In the genomic region with DNA sequence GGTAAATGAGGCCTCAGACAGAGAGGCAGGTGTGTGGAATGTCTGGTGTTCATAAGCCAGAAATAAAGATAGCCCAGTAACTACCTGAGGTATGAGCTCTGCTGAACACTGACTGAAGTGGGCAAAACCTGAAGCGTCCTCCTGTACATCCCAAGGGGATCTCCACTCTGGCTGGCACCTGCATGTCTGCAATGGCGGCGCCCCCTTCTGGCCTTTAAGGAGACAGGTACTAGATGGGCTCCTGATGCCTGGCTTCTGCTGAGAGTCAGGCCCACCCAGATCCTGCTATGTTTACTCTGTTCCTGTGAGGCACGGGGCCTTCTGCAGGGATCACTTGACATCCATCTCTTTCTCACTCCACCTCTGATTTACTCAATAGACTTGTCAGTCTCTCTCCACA, we compare ENCODE assay signal across 7 mouse cellular contexts. TPM values are rescaled to one million over a fixed set of nuclear protein-coding genes. Genes with fewer than 3 reads are reported as not detected.
DNase-seq lines count a peak whose midpoint lies in the region; ATAC-seq and TF ChIP-seq lines count a peak whose summit lies in the region.
"Not testable (repeated sequence)": the region's sequence is repeated elsewhere in the genome, so short reads cannot be mapped to it uniquely, and the experiment has no call there.

No protein-coding gene starts in this region.

- TF ChIP-seq POLR2A in testis, adult 2 months (IDR thresholded peaks at IDR 0.05; ENCODE audit: control insufficient read depth, low read depth, low read length), result not testable (repeated sequence)

- TF ChIP-seq EP300 in liver, postnatal 0 days (IDR thresholded peaks at IDR 0.05; ENCODE audit: low read depth), result not testable (repeated sequence)

- not testable (repeated sequence) for H3K4me1 ChIP-seq in liver, postnatal 0 days (ENCODE audit: insufficient read depth); testis, adult 2 months (ENCODE audit: control insufficient read depth, insufficient read depth, low read length)

- TF ChIP-seq CTCF in liver, postnatal 0 days (IDR thresholded peaks at IDR 0.05; ENCODE audit: low read depth), result peak; percentile 58
- TF ChIP-seq CTCF in testis, adult 2 months (IDR thresholded peaks at IDR 0.05; ENCODE audit: control insufficient read depth, insufficient read depth, insufficient replicate concordance, low read depth, low read length), result peak; percentile 4; the same call in 1 of the 2 replicates

- WGBS in liver, postnatal 0 days (ENCODE audit: insufficient replicate concordance), result 36% methylated on average over 4 of the region's 4 CpGs

- H3K9me3 ChIP-seq in liver, postnatal 0 days (ENCODE audit: low read length), result not testable (repeated sequence)

- not testable (repeated sequence) for H3K9ac ChIP-seq in liver, postnatal 0 days (replicated peaks)

- not testable (repeated sequence) for H3K4me3 ChIP-seq in liver, postnatal 0 days (ENCODE audit: low read depth, low read length); testis, adult 2 months (ENCODE audit: control insufficient read depth, low read depth, low read length)

- DNase-seq in ES-CJ7 (ENCODE audit: low read depth, low spot score), result peak; percentile 50
- peak; percentile 5 for DNase-seq in brain, adult 2 months (ENCODE audit: low read depth, low spot score)
- DNase-seq in kidney, adult 9 months, result peak; percentile 31
- peak; percentile 29 for DNase-seq in liver, postnatal 0 days
- peak; percentile 17 for DNase-seq in retina, embryonic 14.5 days (ENCODE audit: low spot score)

- H3K27ac ChIP-seq in liver, postnatal 0 days (ENCODE audit: low read depth); testis, adult 2 months (ENCODE audit: control insufficient read depth, insufficient read depth, low read depth, low read length): not testable (repeated sequence)

- not testable (repeated sequence) for H3K36me3 ChIP-seq in liver, postnatal 0 days (replicated peaks; ENCODE audit: insufficient read depth, low read length); testis, adult 2 months (ENCODE audit: control insufficient read depth, insufficient read depth, low read length)

- H3K4me2 ChIP-seq in liver, postnatal 0 days (ENCODE audit: low read depth, low read length), result not testable (repeated sequence)

- not testable (repeated sequence) for H3K27me3 ChIP-seq in liver, postnatal 0 days (ENCODE audit: insufficient read depth, low read length); testis, adult 2 months (ENCODE audit: control insufficient read depth, insufficient read depth, low read length)

- ATAC-seq in granulocyte monocyte progenitor cell, adult 5-6 weeks (replicated peaks; ENCODE audit: poor library complexity, severe bottlenecking), result peak; percentile 35; the same call in 1 of the 2 replicates
- ATAC-seq in liver, postnatal 0 days, result not testable (repeated sequence)

RNA-seq across cellular contexts. Expression of gene Slc22a21, which starts 22.0 kb away (rescaled TPM):
- 1.1 and 2.9 TPM in 2 replicates for total RNA-seq in granulocyte monocyte progenitor cell, adult 5-6 weeks (2014; fragmentation: Nextera tagmentation)
- total RNA-seq in granulocyte monocyte progenitor cell, adult 5-6 weeks (2017), result 0.88 and 2.3 TPM in 2 replicates
- 0.90 and 1.3 TPM in 2 replicates for polyA plus RNA-seq in liver, postnatal 0 days (2015; fragmentation: Nextera tagmentation; extraction: Ambion mirVana)
- 67.2 and 68.6 TPM in 2 replicates for polyA plus RNA-seq in testis, adult 2 months (2012; rRNA removed)

Comparison
In these comparisons a context has a peak if more than half of its experiments do, and no peak if none do; other contexts are left out.
1. RNA of gene Slc22a21, which starts 22.0 kb away (polyA plus RNA-seq): 67.2 to 68.6 TPM in testis, adult 2 months; 0.90 to 1.3 TPM in liver, postnatal 0 days; every median in the first group is over 10 times any median in the second.
2. Peak in every context shown above with its lines, with median percentiles within 50 percentile points of each other: DNase-seq.